Mouse (Mus musculus) cortical plate, adult 2 months (tissue): ENCODE results near the gene Tmtc1.

Source experiments
- CTCF ChIP-seq: fragments of 200-500 bp; IDR thresholded peaks from 2 replicates; pipeline ENCODE4 v1.5.1; 2011; ENCODE audit warnings: mild to moderate bottlenecking, control low read depth, low read length; ENCODE audit not compliant: insufficient read depth; ENCODE audit errors: extremely low read depth
- POLR2A ChIP-seq: fragments of 200-500 bp; IDR thresholded peaks from 2 replicates; pipeline ENCODE4 v1.6.1; 2011; ENCODE audit warnings: mild to moderate bottlenecking, low read length, control low read depth; ENCODE audit not compliant: insufficient read depth; ENCODE audit errors: extremely low read depth

DNA sequence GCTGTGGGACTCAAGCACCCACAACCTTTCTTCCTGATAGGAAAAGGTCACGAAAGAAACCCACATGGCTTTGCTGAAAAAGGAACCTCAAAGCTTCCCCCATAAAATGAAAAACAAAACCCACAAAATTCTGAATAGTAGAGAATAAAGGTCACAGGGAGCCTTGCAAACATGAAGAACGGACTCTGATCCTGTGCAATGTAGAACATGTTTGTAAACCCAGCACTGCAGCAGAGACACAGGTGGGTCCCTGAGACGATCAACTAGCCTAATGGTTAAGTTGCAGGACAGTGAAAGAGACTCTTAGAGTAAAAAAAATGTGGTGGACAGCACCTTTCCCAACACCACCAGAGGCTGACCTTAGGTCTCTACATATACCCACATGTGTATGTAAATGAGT lies 244.5 kb downstream of the Tmtc1 start:
- TF ChIP-seq POLR2A, result no peak
- TF ChIP-seq CTCF, result no peak
